Mouse (Mus musculus): ENCODE data around the gene Abi3. TPM values are rescaled to one million over a fixed set of nuclear protein-coding genes. Genes with fewer than 3 reads are reported as not detected.

The Abi3 gene
- total and polyA plus RNA-seq, 3 experiments, result 12.7 to 56.9 (median 22.7) TPM

DNA sequence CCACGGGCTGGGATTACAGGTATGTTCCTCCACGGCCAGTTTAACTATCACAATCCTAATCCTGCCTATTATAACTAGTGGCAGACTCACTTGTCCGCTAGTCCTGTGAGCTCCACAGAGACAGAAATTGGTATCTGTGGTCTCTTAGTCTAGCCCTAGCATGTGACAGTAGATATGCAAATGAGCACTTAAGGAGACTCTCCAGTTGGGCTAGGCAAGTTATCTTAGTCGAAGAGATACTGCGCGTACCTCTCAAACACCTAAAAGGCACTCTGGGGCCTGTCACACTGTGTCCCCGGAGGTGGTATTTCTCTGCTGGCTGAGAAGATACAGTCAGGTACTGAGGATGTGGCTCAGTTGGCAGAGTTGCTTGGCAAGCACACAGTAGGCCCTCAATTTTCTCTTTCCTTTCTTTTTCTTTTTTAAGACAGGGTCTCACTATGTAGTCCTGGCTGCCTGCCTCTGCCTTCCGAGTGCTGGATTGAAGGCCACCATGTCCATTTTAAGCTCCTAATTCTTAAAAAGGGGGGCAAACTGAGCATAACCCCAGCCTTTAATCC is 49.2 kb downstream of the Abi3 start:
- ATAC-seq (ENCODE audit: extremely low read depth, insufficient number of reproducible peaks, low FRiP score, poor library complexity, severe bottlenecking) (no peak), DNase-seq (ENCODE audit: low spot score) (no peak)
- H3K4me1 ChIP-seq (ENCODE audit: insufficient read depth, low read depth, low read length), result peaks cover 38% of the 10 kb centered on the region
- TF ChIP-seq GATA1 (IDR thresholded peaks at IDR 0.05; ENCODE audit: borderline replicate concordance, low read length), result no peak
- TF ChIP-seq GATA2 (IDR thresholded peaks at IDR 0.05; ENCODE audit: borderline replicate concordance, low read depth, low read length), result no peak
- TF ChIP-seq CTCF (IDR thresholded peaks at IDR 0.05; ENCODE audit: low read depth, low read length), result no peak
- no peak for TF ChIP-seq POLR2AphosphoS5 (IDR thresholded peaks at IDR 0.05; ENCODE audit: insufficient replicate concordance, low read depth, low read length)
- TF ChIP-seq TAL1 (conservative IDR thresholded peaks at IDR 0.05; ENCODE audit: low read depth, low read length), result no peak
- H3K9me3 ChIP-seq (replicated peaks), result no peaks in the 10 kb centered on the region
- H3K4me3 ChIP-seq (ENCODE audit: low read depth, low read length), result no peak overlapping the region
- no peaks in the 10 kb centered on the region; the same call in 1 of the 2 replicates for H3K27me3 ChIP-seq (ENCODE audit: insufficient read depth, low read length)
- H3K36me3 ChIP-seq (replicated peaks), result peaks cover 50% of the 10 kb centered on the region

DNA sequence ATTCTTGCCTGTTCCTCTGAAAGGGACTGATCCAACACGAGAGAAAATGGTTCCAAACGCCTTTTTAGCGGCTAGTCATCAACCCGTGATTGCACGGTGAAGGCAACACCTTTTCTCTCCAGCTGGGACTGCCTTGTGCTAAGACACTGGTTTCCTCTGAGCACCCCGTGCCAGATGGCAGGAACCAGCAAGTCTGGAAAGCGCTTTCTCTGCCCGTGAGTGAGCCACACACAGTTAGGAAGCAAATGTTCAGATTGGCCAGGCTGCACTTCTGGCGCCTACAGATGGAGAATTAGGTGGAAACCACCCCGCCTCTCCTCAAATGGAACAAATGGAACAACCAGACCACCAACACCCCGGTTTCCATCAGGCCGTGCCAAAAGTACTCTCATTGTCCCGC is 50.5 kb downstream of the Abi3 start:
- Histone ChIP-seq H3K4me1 (ENCODE audit: insufficient read depth, low read depth, low read length) (peaks cover 36% of the 10 kb centered on the region), H3K4me3 (ENCODE audit: low read depth, low read length) (no peak overlapping the region), H3K27me3 (ENCODE audit: insufficient read depth, low read length) (no peaks in the 10 kb centered on the region; the same call in 1 of the 2 replicates), H3K36me3 (replicated peaks) (peaks cover 53% of the 10 kb centered on the region), H3K9me3 (replicated peaks) (no peaks in the 10 kb centered on the region)
- DNase-seq (ENCODE audit: low spot score) (no peak), ATAC-seq (ENCODE audit: extremely low read depth, insufficient number of reproducible peaks, low FRiP score, poor library complexity, severe bottlenecking) (no peak)
- TF ChIP-seq GATA2 (IDR thresholded peaks at IDR 0.05; ENCODE audit: borderline replicate concordance, low read depth, low read length) (no peak), CTCF (IDR thresholded peaks at IDR 0.05; ENCODE audit: low read depth, low read length) (no peak), TAL1 (conservative IDR thresholded peaks at IDR 0.05; ENCODE audit: low read depth, low read length) (no peak), POLR2AphosphoS5 (IDR thresholded peaks at IDR 0.05; ENCODE audit: insufficient replicate concordance, low read depth, low read length) (no peak), GATA1 (IDR thresholded peaks at IDR 0.05; ENCODE audit: borderline replicate concordance, low read length) (no peak)

GRCm38 (mm10) chr11:95789451-95789891 is 52.8 kb downstream of the Abi3 start:
- TF ChIP-seq POLR2AphosphoS5 (IDR thresholded peaks at IDR 0.05; ENCODE audit: insufficient replicate concordance, low read depth, low read length) (no peak), TAL1 (conservative IDR thresholded peaks at IDR 0.05; ENCODE audit: low read depth, low read length) (no peak), GATA1 (IDR thresholded peaks at IDR 0.05; ENCODE audit: borderline replicate concordance, low read length) (no peak), CTCF (IDR thresholded peaks at IDR 0.05; ENCODE audit: low read depth, low read length) (no peak), GATA2 (IDR thresholded peaks at IDR 0.05; ENCODE audit: borderline replicate concordance, low read depth, low read length) (no peak)
- Histone ChIP-seq H3K27me3 (ENCODE audit: insufficient read depth, low read length) (no peaks in the 10 kb centered on the region), H3K9me3 (replicated peaks) (peaks cover 7% of the 10 kb centered on the region), H3K4me1 (ENCODE audit: insufficient read depth, low read depth, low read length) (peaks cover 25% of the 10 kb centered on the region), H3K4me3 (ENCODE audit: low read depth, low read length) (no peak overlapping the region), H3K36me3 (replicated peaks) (peaks cover 71% of the 10 kb centered on the region)
- DNase-seq (ENCODE audit: low spot score) (no peak), ATAC-seq (ENCODE audit: extremely low read depth, insufficient number of reproducible peaks, low FRiP score, poor library complexity, severe bottlenecking) (no peak)

- no peak for DNase-seq (ENCODE audit: low spot score)
- Histone ChIP-seq H3K9me3 (replicated peaks) (peaks cover 7% of the 10 kb centered on the region), H3K4me3 (ENCODE audit: low read depth, low read length) (no peak overlapping the region), H3K27me3 (ENCODE audit: insufficient read depth, low read length) (no peaks in the 10 kb centered on the region), H3K36me3 (replicated peaks) (peaks cover 81% of the 10 kb centered on the region), H3K4me1 (ENCODE audit: insufficient read depth, low read depth, low read length) (peaks cover 9% of the 10 kb centered on the region; the same call in 1 of the 2 replicates)
- ATAC-seq (ENCODE audit: extremely low read depth, insufficient number of reproducible peaks, low FRiP score, poor library complexity, severe bottlenecking), result no peak
- TF ChIP-seq GATA1 (IDR thresholded peaks at IDR 0.05; ENCODE audit: borderline replicate concordance, low read length) (no peak), GATA2 (IDR thresholded peaks at IDR 0.05; ENCODE audit: borderline replicate concordance, low read depth, low read length) (no peak), TAL1 (conservative IDR thresholded peaks at IDR 0.05; ENCODE audit: low read depth, low read length) (no peak), CTCF (IDR thresholded peaks at IDR 0.05; ENCODE audit: low read depth, low read length) (no peak), POLR2AphosphoS5 (IDR thresholded peaks at IDR 0.05; ENCODE audit: insufficient replicate concordance, low read depth, low read length) (no peak)
These were observed 55.8 kb downstream of the Abi3 start for GRCm38 (mm10) chr11:95786511-95786910.

DNA sequence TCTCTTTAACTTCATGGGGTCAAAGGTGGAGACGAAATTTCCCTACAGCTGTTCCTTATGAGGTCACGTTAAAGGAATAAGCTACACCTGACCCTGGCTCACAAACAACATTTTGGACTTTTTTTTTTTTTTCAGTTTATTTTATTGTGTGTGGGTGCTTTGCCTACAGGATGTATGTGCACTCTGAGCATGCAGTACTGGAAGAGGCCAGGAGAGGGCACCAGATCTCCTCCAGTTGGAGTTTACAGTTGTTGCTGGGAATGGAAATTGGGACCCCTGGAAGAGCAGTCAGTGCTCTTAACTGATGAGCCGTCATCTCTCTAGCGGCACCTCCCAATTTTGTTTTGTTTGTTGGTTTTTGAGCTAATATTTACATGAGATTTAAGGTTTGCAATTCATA is 56.6 kb downstream of the Abi3 start:
- H3K4me1 ChIP-seq (ENCODE audit: insufficient read depth, low read depth, low read length), result peaks cover 9% of the 10 kb centered on the region; the same call in 1 of the 2 replicates
- H3K36me3 ChIP-seq (replicated peaks), result peaks cover 77% of the 10 kb centered on the region
- DNase-seq (ENCODE audit: low spot score) (no peak), ATAC-seq (ENCODE audit: extremely low read depth, insufficient number of reproducible peaks, low FRiP score, poor library complexity, severe bottlenecking) (no peak)
- H3K27me3 ChIP-seq (ENCODE audit: insufficient read depth, low read length), result no peaks in the 10 kb centered on the region
- no peak overlapping the region for H3K4me3 ChIP-seq (ENCODE audit: low read depth, low read length)
- TF ChIP-seq GATA2 (IDR thresholded peaks at IDR 0.05; ENCODE audit: borderline replicate concordance, low read depth, low read length) (no peak), CTCF (IDR thresholded peaks at IDR 0.05; ENCODE audit: low read depth, low read length) (peak; percentile 55)
- H3K9me3 ChIP-seq (replicated peaks), result peaks cover 7% of the 10 kb centered on the region

- Histone ChIP-seq H3K27me3 (ENCODE audit: insufficient read depth, low read length) (no peaks in the 10 kb centered on the region), H3K4me1 (ENCODE audit: insufficient read depth, low read depth, low read length) (peaks cover 15% of the 10 kb centered on the region), H3K9me3 (replicated peaks) (peaks cover 7% of the 10 kb centered on the region), H3K4me3 (ENCODE audit: low read depth, low read length) (no peak overlapping the region), H3K36me3 (replicated peaks) (peaks cover 72% of the 10 kb centered on the region)
- no peak for DNase-seq (ENCODE audit: low spot score)
- no peak for TF ChIP-seq TAL1 (conservative IDR thresholded peaks at IDR 0.05; ENCODE audit: low read depth, low read length)
- TF ChIP-seq CTCF (IDR thresholded peaks at IDR 0.05; ENCODE audit: low read depth, low read length), result no peak
- TF ChIP-seq GATA1 (IDR thresholded peaks at IDR 0.05; ENCODE audit: borderline replicate concordance, low read length), result no peak
- TF ChIP-seq GATA2 (IDR thresholded peaks at IDR 0.05; ENCODE audit: borderline replicate concordance, low read depth, low read length), result no peak
- TF ChIP-seq POLR2AphosphoS5 (IDR thresholded peaks at IDR 0.05; ENCODE audit: insufficient replicate concordance, low read depth, low read length), result no peak
- ATAC-seq (ENCODE audit: extremely low read depth, insufficient number of reproducible peaks, low FRiP score, poor library complexity, severe bottlenecking), result no peak
These were observed 58.3 kb downstream of the Abi3 start for GRCm38 (mm10) chr11:95783958-95784357.

All from G1E (cell line).